Mouse (Mus musculus) bone marrow macrophage, adult 2 months (primary cell): ENCODE results near the gene Dnaaf3.

Experiments used
- CTCF ChIP-seq: IDR thresholded peaks from 2 replicates; pipeline ENCODE4 v1.5.1; 2012; ENCODE audit warnings: low read depth, mild to moderate bottlenecking, low read length, moderate library complexity
- POLR2A ChIP-seq: IDR thresholded peaks from 2 replicates; pipeline ENCODE4 v1.6.1; 2012; ENCODE audit warnings: mild to moderate bottlenecking, low read depth, low read length, borderline replicate concordance

DNA sequence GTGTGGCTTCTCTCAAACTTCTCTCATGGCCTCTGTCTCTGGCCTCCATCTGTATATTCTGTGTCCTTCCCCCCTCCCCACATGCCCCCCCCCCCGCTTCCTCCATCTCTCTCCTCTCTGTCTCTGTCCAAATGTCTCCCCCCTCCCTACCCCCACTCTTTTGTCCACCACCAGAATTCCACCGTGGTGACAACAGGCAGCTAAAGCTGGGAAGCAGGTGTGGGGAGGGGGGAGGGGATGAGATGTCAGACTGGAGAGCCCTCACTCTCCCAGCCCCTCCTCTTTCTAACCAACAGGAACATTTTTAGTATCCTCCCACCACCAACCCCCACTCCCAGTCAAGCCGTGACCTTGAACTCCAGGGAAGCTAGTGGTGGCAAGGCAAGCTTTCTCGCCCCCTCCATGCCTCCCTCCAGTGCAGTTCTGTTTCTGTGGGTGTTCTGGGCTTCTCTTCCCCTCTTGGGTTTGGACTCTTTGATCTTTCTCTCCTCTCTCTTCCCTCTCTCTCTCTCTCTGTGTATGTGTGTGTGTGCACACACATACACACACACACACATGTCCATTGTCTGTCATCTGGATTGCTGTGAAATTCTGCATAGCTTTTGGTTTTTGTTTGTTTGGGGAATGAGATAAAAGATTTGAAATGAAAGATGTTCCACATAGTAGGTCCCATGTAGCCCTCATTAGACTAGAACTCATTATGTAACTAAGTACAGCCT, 15.8 kb downstream of the Dnaaf3 start, which contains the start of gene Tnnt1:
- TF ChIP-seq POLR2A, result no peak
- no peak for TF ChIP-seq CTCF
